Comparison of ENCODE assay signal across 28 mouse cellular contexts in genomic region chr9:61819836-61820235, GRCm38 (mm10).
"Had no signal": no experiment of that assay in that cellular context is flagged by ENCODE, and none has a peak within 500 bp of the region (broad histone marks: within the 10 kb centered on the region; RNA-seq: fewer than 3 reads in every experiment).

No protein-coding gene starts in this region.

- ATAC-seq: hindbrain, postnatal 0 days; intestine, embryonic 15.5 days; intestine, postnatal 0 days had no signal

- H3K9me3 ChIP-seq: heart, embryonic 13.5 days; heart, embryonic 15.5 days; hindbrain, embryonic 13.5 days; hindbrain, embryonic 15.5 days; intestine, embryonic 15.5 days; limb, embryonic 10.5 days; liver, embryonic 13.5 days; liver, embryonic 15.5 days had no signal

- H3K27ac ChIP-seq: gastrocnemius, adult 2 months; heart, adult 2 months; heart, embryonic 13.5 days; heart, embryonic 15.5 days; hindbrain, embryonic 13.5 days; hindbrain, embryonic 15.5 days; hindbrain, postnatal 0 days; intestine, embryonic 15.5 days; layer of hippocampus, adult 2 months; left cerebral cortex, adult 2 months; limb, embryonic 10.5 days; limb, embryonic 12.5 days; liver, embryonic 13.5 days; liver, embryonic 15.5 days had no signal

- H3K4me3 ChIP-seq: gastrocnemius, adult 2 months; heart, adult 2 months; heart, embryonic 13.5 days; heart, embryonic 15.5 days; hindbrain, embryonic 13.5 days; hindbrain, embryonic 15.5 days; intestine, embryonic 15.5 days; layer of hippocampus, adult 2 months; left cerebral cortex, adult 2 months; limb, embryonic 10.5 days; limb, embryonic 12.5 days; liver, embryonic 13.5 days; liver, embryonic 15.5 days had no signal

- H3K4me1 ChIP-seq: heart, embryonic 15.5 days; hindbrain, embryonic 15.5 days had no signal

- H3K27me3 ChIP-seq: hindbrain, embryonic 15.5 days; intestine, embryonic 15.5 days; liver, embryonic 13.5 days; liver, embryonic 15.5 days had no signal

- H3K36me3 ChIP-seq: heart, embryonic 13.5 days; heart, embryonic 15.5 days; hindbrain, embryonic 13.5 days; hindbrain, embryonic 15.5 days; intestine, embryonic 15.5 days; limb, embryonic 10.5 days; limb, embryonic 12.5 days; liver, embryonic 13.5 days; liver, embryonic 15.5 days had no signal

- DNase-seq: gastrocnemius, adult 2 months; gastrocnemius, postnatal 10 days; gastrocnemius, postnatal 25 days; heart, adult 11 months; heart, adult 2 months; heart, postnatal 14 days; heart, postnatal 36 days; kidney, adult 18-20 months; kidney, adult 8-10 months; kidney, postnatal 10 days; kidney, postnatal 25 days; kidney, postnatal 4 days; liver; liver, embryonic 13.5 days had no signal

- H3K9ac ChIP-seq: heart, embryonic 13.5 days; heart, embryonic 15.5 days; hindbrain, embryonic 13.5 days; hindbrain, embryonic 15.5 days; intestine, embryonic 15.5 days; limb, embryonic 12.5 days; liver, embryonic 13.5 days; liver, embryonic 15.5 days had no signal

- H3K4me2 ChIP-seq: heart, embryonic 11.5 days; heart, embryonic 13.5 days; heart, embryonic 15.5 days; hindbrain, embryonic 13.5 days; hindbrain, embryonic 15.5 days; intestine, embryonic 15.5 days; limb, embryonic 12.5 days; liver, embryonic 11.5 days; liver, embryonic 13.5 days; liver, embryonic 15.5 days had no signal
